Mouse (Mus musculus): ENCODE data around the gene Hdac9.

Gene Hdac9

DNA sequence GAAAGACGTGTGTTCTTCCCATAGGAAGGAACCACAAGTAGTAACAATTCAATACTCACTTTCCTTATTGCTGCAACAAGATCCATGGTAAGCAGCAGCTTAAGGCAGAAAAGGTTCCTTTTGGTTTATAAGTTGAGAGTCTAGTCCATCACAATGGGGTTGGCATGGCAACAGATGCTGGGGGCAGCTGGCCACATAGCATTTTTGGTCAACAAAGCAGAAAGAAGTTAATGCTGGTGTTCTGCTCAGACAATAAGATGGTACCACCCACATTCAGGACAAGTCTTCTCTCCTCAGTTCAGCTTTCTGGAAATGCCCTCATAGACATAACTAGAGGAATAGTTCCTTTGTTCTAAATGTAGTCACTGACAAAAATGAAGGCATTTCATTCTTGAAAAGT, at the start of gene Hdac9:
TSS of gene Hdac9 (minus strand) at position 101 of the 400 bp plus-strand sequence.
- DNase-seq = no peak

- no peak for DNase-seq
These were observed 32.3 kb upstream of the Hdac9 start for GRCm38 (mm10) chr12:34949066-34949706.

DNA sequence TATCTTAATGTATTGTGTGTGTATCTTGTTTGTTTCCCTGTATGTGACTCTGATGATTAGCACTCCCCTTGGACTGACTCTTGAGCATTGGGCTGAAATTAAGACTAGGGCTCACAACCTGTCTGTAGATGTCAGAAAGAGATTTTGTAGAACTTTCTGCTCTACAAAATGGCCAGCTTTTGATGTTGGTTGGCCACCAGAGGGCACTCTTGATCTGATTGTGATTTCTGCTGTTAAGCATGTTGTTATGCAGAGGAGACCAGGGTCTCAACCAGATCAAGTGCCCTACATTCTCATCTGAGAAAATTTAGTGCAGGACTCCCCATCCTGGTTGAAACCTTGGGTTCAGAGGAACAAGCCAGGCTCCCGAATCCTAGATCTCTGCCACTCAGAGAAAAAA, 21.0 kb upstream of the Hdac9 start:
- DNase-seq = no peak

GRCm38 (mm10) chr12:34908008-34908407, 8.9 kb downstream of the Hdac9 start:
- peak; percentile 8 for DNase-seq

- peak; percentile 39 for DNase-seq
These were observed 9.4 kb downstream of the Hdac9 start for GRCm38 (mm10) chr12:34907506-34907850.

DNA sequence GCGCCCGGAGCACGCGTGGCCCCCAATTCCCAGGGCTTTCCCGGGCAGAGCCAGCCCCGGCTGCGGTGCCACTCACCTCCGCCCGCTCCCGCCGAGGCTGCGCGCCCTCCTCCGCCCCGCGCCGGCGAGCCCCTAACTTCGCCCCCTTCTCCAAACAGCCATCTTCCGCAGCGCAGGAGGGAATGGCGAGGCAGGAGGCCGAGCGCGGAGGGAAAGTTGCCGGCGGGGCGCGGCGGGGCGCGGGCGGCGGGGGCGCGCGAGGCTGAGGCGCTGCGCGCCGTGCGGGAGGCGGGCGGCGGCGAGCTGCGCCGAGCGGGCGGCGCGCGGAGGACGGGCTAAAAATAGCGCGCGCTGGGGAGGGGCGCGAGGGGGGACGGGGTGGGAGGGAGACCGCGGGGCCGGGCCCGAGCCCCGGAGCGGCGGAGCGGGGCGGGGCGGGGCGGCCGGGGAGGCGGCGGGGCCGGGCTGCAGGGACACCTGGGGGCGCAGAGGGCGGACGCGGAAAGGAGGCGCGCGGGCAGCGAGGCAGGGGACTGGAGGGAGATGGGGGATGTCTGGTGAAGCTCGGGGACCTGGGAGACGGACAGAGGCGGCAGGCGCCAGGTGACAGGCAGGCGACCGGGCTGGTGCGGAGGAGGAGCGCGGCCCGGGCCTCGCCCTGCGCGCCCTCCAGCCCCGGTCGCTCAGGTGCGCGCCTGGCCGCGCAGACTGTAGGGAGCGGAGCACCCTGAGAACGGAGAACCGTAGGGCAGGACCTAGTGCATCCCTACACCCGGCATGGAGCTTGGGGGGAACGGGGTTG, 10.0 kb downstream of the Hdac9 start:
- DNase-seq = peak; percentile 77

DNA sequence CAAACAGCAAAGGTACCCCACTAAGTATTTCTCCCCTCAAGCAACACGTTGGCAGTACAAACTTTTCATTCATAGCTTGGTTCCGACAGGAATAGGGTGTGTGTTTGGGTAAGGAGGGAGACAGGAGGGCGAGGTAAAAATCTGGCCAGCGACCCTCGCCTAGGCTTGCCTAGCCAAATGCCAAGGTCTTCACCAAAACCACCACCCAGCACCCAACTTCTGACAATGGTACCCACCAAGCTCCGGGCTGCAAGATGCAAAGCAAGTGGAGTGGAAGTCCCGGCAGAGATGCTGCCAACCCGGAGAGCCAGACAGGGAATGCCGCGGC, 10.6 kb downstream of the Hdac9 start:
- no peak for DNase-seq

DNA sequence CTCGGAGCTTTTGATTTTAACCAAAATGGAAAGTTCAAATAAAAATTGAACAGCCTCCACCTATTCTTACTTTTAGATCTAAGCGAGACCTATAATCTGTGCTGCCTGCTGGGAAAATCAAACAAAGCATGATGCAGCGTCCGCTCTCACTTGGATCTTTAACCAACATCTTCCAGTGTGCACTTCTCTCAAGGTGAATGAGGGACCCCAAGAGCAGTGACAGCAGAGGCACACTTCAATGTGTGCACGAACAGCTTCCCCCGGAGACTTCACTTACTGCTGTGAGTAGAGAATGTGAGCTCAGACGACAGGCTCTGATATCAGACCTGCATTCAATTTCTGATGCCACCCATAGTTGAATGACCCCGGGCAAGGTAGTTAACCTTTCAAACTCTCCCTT, 16.7 kb downstream of the Hdac9 start:
- no peak for DNase-seq

DNA sequence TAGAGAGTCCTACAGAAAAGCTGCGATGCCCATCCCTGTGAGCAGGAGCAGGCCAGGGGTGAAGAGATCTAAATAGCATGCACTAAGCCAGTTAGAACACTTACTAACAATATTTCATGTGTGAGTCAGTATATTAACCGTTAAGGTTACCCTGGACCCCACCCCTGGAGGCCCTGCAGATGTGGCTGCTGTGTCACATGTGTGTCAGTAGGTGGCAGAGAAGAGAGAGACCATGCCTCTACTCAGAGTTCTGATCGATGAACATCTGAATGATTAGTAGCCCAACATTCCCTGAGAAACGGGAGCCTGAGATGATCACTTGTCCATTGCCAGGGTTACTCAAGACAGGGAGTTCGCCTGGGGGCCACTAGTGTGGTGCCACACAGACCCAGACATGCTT, 22.0 kb downstream of the Hdac9 start:
- no peak for DNase-seq

DNA sequence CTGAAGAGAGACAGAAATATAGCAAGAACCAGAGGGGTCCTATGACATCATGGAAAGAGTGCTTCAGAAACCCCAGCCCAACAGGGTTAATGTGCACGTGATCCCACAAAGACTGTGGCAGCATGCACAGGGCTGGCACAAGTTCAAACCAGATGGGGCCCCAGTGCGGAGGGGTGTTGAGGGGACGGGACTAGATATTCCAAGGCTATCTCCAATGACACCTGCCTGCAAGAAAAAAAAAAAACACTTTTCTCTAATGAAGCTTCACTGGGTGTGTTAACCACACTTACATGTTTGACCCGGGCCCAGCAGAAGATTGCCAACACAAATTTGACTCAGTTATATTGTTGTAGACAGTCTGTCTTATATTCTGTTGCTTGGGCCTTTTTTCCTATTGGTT, 28.2 kb downstream of the Hdac9 start:
- DNase-seq = no peak

DNA sequence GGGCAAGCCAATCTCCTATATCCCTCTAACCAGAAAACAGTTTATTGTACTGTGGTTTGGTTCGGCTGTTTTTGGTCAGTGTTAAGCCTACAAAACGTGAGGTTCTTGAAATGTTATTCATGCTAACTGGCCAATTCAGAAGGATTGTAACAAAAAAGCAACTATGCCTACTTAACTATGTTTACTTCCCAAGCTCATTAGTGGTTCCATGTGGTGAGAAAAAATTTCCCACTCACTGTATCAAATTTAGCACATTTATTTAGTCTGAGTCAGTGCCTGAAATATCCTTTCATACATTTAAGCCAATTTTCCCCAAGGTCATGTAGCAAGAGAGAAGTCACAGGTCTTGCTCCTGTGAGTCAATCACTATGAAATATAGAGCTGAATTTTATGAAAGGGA, 42.0 kb downstream of the Hdac9 start:
- DNase-seq = no peak

GRCm38 (mm10) chr12:34871028-34871427, 45.9 kb downstream of the Hdac9 start:
- DNase-seq = no peak

GRCm38 (mm10) chr12:34841196-34841595, 75.7 kb downstream of the Hdac9 start:
- no peak for DNase-seq

- peak; percentile 5 for DNase-seq
These were observed 79.6 kb downstream of the Hdac9 start for GRCm38 (mm10) chr12:34837318-34837717.

- DNase-seq = peak; percentile 8
These were observed 80.0 kb downstream of the Hdac9 start for GRCm38 (mm10) chr12:34836864-34837263.

DNA sequence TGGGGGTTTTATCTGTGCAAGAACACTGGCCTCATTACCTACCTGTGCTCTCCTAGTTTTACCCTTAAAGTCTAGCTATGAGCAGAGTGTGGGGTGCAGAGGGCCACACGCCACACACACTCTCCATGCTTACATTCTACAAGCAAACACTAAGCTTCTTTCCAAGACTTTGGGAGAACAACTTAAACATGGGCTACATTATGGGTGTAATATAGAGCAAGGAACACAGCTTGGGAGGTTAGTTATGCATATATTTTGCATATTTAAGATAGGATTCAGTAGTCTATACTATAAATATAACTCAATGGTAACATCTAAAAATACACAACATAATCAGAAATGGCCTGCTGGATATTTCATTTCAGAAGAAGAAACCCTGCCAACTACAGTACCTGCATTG, 80.8 kb downstream of the Hdac9 start:
- DNase-seq = no peak

GRCm38 (mm10) chr12:34835493-34835892, 81.4 kb downstream of the Hdac9 start:
- DNase-seq = no peak

DNA sequence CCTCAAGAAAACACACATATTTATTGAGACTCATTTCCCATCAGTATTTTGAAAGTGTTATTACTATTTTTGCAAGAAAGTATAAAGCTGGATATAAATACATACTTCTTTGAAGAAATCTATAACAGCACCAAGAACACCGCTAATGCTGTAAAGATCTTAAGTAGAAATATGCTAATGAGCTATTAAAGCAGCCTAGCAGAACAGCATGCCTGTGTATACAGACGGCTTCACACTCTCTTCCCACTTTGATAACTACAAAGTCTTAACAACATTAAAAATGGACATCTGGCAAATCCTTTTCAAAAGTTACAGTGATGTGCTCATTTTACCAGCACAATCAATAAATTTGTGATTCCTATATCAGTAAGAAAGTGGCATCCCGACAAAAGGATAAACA, 88.2 kb downstream of the Hdac9 start:
- DNase-seq = no peak

DNA sequence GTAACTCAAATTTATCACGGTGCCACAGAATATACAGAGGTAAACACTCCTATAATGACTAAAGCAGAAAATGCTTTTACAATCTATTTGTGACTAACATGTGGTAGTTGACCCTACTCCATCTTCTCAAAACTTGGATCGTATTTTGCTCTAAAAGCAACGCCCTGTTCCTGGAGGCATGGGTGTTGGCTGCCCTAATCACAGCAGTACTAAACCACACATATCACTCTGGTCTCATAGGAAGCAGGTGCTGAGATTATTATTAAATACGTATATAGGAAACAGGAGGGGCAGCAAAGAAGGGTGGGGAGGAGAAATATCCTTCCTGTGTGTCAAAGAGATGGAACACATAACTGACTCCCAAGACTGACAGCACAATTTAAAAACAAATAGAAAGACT, 90.0 kb downstream of the Hdac9 start:
- DNase-seq = no peak

GRCm38 (mm10) chr12:34820229-34820628, 96.7 kb downstream of the Hdac9 start:
- no peak for DNase-seq

GRCm38 (mm10) chr12:34811673-34812613, 105.0 kb downstream of the Hdac9 start:
- no peak for DNase-seq

GRCm38 (mm10) chr12:34810221-34810620, 106.7 kb downstream of the Hdac9 start:
- DNase-seq = no peak

DNA sequence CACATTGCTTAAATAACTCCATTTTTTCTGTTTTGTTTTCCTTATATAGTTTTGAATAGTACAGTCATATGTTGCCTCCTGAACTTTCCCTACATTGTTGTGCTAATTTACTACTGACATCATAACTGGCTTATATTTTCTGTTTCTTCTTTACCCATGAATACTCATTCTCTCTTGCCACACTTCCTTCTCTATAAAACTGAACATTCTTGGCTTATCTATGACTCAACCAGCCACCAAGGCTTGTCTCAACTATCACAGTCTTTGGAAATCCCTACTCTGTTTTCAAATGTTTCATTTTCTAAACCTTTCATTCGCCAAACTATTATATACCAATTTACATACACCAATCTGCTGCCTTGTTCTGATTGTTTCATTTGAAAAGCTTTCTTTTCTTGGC, 108.7 kb downstream of the Hdac9 start:
- no peak for DNase-seq

DNA sequence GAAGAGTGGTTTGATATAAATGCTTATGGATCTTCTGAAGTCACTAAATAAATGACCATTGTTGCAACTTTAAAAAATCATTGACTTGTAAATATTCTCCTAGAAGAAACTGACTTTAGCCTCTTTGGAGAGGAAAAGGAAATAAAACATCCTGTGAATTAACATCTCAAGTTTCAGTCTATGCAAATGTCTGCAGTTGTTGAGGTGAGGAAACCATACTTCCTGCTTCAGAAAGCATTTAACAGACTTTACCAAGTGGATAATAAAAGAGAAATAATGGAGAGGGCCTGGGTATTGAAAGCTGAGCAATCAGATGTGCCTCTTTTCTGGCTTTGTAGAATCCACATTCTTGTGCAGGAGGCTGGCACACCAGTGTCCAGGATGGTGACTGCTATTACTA, 110.4 kb downstream of the Hdac9 start:
- DNase-seq = no peak

Data from retina, postnatal 1 day (tissue).